Mouse (Mus musculus) neural tube, embryonic 11.5 days (tissue): Measurements from ENCODE around the gene Lsm11. TPM values are rescaled to one million over a fixed set of nuclear protein-coding genes. Genes with fewer than 3 reads are reported as not detected.

ENCODE experiments used
- ATAC-seq: fragments of 200-750 bp; cut with Nextera tagmentation; 2 replicates; pipeline ENCODE4 v1.8.0; 2017; ENCODE audit warnings: moderate number of reproducible peaks, mild to moderate bottlenecking, moderate TSS enrichment, moderate library complexity; ENCODE audit not compliant: insufficient read depth, low FRiP score, low TSS enrichment
- DNase-seq: peaks from one replicate; pipeline ENCODE4 v3.0.0-alpha.2; 2015; ENCODE audit warnings: low spot score
- H3K27ac ChIP-seq: fragments of 300-500 bp; sonication (generic); 2 replicates; pipeline ENCODE4 v1.5.1; 2014; ENCODE audit warnings: low read depth, mild to moderate bottlenecking, low read length
- H3K27me3 ChIP-seq: fragments of 300-500 bp; sonication (generic); 2 replicates; pipeline ENCODE4 v1.6.1; 2014; ENCODE audit warnings: mild to moderate bottlenecking, low read length, mixed read lengths; ENCODE audit not compliant: control insufficient read depth, insufficient read depth
- H3K36me3 ChIP-seq: fragments of 300-500 bp; sonication (generic); 2 replicates; pipeline ENCODE4 v1.6.1; 2014; ENCODE audit warnings: mild to moderate bottlenecking, low read length, moderate library complexity, mixed read lengths; ENCODE audit not compliant: control insufficient read depth, insufficient read depth
- H3K4me1 ChIP-seq: fragments of 300-500 bp; sonication (generic); 2 replicates; pipeline ENCODE4 v1.6.1; 2014; ENCODE audit warnings: low read length, mixed read lengths; ENCODE audit not compliant: control insufficient read depth, insufficient read depth
- H3K4me2 ChIP-seq: fragments of 300-500 bp; sonication (generic); 2 replicates; pipeline ENCODE4 v1.6.1; 2014; ENCODE audit warnings: low read depth, mild to moderate bottlenecking, moderate library complexity
- H3K4me3 ChIP-seq: fragments of 300-500 bp; sonication (generic); 2 replicates; pipeline ENCODE4 v1.5.1; 2014; ENCODE audit warnings: low read depth, low read length
- H3K9ac ChIP-seq: fragments of 300-500 bp; sonication (generic); 2 replicates; pipeline ENCODE4 v1.6.1; 2014; ENCODE audit warnings: mild to moderate bottlenecking, low read length
- H3K9me3 ChIP-seq: fragments of 300-500 bp; sonication (generic); 2 replicates; pipeline ENCODE4 v1.6.1; 2016; ENCODE audit warnings: low read length; ENCODE audit not compliant: control insufficient read depth
- WGBS: fragments of 180-500 bp; shearing (Covaris S2); extraction: QIAGEN DNeasy Blood & Tissue Kit; methylation state at CpG from one replicate; pipeline ENCODE4 v1.1.7; 2014; 5-methylcytosine and 5-hydroxymethylcytosine counted together
- polyA plus RNA-seq: library from polyadenylated mRNA; unstranded; fragments of >200 nt; fragmentation: Nextera tagmentation; extraction: Ambion mirVana; gene quantifications from 2 replicates; pipeline ENCODE4 v1.2.1, GENCODE M21; 2014

Gene Lsm11
- polyA plus RNA-seq, 1 experiment from 2014 or later, result 11.3 TPM

DNA sequence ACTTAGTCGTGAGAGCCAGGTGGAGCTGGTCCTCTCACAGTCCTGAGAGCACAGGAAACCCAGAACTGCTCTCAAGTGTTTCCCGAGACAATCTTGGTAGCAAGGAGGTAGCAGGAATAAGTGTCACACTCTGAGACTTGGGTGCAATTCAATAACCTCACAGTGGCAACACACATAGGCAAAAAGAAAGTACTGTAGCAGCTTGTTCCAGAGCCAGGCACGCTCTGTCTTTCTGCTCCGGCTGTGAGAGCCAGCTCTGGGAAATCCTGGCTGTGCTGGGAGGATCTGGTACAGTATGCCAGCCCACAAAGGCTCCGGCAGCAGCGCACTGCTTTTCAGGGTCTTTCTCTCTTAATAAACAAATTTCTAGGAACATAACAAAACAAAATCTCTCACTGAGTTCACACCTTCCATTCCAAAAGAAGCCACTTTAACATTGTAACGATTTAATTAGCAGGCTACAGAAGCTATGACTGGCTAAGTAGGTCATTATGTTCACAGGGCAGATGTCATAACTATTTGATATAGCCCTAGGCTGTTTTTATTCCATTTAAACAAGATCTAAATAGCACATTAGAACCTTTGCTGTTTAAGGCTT lies 1.5 kb downstream of the Lsm11 start:
- ATAC-seq (no peak), DNase-seq (no peak)
- Histone ChIP-seq H3K9me3 (no peaks in the 10 kb centered on the region), H3K36me3 (no peaks in the 10 kb centered on the region), H3K9ac (no peak overlapping the region), H3K4me2 (peak overlapping the region; percentile 72), H3K4me3 (peak overlapping the region; percentile 86), H3K27ac (no peak overlapping the region), H3K4me1 (peaks cover 11% of the 10 kb centered on the region), H3K27me3 (no peaks in the 10 kb centered on the region)
- WGBS, result 77% methylated on average over 7 of the region's 7 CpGs

DNA sequence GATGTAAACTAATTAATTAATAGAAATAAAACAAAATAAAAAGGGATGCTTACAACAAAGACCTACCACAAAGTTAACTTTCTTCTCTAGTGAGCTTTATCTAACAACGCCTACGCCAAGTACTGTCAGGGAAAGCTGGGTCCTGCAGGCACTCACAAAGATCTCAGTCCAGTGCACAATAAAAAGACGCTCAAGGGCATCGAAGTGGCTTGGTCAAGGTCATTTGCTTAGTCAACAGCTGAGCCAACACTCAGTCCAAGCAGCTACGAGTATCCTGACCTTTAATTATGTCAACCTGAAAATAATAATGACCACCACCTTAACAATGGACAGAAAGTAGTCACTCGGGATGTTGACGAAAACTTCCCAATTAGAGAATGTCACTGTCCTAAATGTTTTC lies 2.5 kb downstream of the Lsm11 start:
- no peak for ATAC-seq
- Histone ChIP-seq H3K4me3 (no peak overlapping the region), H3K27me3 (no peaks in the 10 kb centered on the region), H3K4me2 (no peak overlapping the region), H3K4me1 (peaks cover 11% of the 10 kb centered on the region), H3K36me3 (no peaks in the 10 kb centered on the region), H3K9ac (no peak overlapping the region), H3K9me3 (no peaks in the 10 kb centered on the region), H3K27ac (no peak overlapping the region)
- 93% methylated on average over 7 of the region's 7 CpGs for WGBS
- no peak for DNase-seq

DNA sequence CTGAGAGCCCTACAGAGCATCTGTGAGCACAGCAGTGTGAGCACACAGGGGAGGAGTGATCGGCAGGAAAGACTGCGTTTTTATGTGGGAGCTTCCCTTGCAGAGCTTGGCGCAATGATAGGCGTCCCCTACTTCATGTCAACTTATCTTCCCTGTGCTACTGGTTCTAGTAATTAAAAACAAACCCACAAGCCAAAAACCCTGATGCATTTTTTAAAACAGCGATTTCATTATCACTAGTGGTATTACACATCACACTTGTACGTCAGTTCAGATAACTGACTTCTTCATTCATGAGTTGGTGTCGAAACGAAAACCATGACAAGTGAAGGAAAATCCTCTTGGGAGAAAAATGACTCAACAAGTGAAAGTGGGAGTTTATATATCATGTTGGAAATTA lies 5.8 kb downstream of the Lsm11 start:
- no peak overlapping the region for H3K4me3 ChIP-seq
- H3K27me3 ChIP-seq, result no peaks in the 10 kb centered on the region
- peaks cover 11% of the 10 kb centered on the region for H3K4me1 ChIP-seq
- H3K4me2 ChIP-seq, result no peak overlapping the region
- ATAC-seq (no peak), DNase-seq (no peak)
- 94% methylated on average over 8 of the region's 8 CpGs for WGBS
- H3K36me3 ChIP-seq, result no peaks in the 10 kb centered on the region
- H3K9ac ChIP-seq, result no peak overlapping the region
- H3K27ac ChIP-seq, result no peak overlapping the region
- no peaks in the 10 kb centered on the region for H3K9me3 ChIP-seq

DNA sequence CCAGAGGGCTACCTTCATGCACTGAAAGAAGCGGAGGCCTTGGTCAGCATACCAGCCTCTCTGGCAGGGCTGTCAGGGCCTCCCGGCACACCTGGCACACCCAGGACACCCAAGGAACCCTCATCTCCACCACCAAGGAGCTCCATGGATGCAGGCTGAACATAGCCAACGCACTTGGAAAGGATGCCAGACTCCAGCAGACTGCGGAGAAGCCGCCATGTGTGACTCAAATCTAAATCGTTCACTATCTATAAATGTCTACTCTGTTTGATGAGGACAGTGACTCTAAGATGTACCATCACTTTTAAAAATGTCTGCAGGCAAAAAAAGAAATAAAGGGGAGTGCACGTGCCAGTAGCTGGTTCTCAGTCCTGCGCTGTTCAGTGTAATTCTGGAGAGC lies 7.3 kb downstream of the Lsm11 start:
- no peak overlapping the region for H3K4me3 ChIP-seq
- no peaks in the 10 kb centered on the region for H3K27me3 ChIP-seq
- H3K9ac ChIP-seq, result no peak overlapping the region
- H3K4me1 ChIP-seq, result no peaks in the 10 kb centered on the region
- H3K36me3 ChIP-seq, result peaks cover 3% of the 10 kb centered on the region; the same call in 1 of the 2 replicates
- H3K9me3 ChIP-seq, result no peaks in the 10 kb centered on the region
- no peak for DNase-seq
- ATAC-seq, result no peak
- H3K27ac ChIP-seq, result no peak overlapping the region
- 97% methylated on average over 8 of the region's 8 CpGs for WGBS
- no peak overlapping the region for H3K4me2 ChIP-seq

DNA sequence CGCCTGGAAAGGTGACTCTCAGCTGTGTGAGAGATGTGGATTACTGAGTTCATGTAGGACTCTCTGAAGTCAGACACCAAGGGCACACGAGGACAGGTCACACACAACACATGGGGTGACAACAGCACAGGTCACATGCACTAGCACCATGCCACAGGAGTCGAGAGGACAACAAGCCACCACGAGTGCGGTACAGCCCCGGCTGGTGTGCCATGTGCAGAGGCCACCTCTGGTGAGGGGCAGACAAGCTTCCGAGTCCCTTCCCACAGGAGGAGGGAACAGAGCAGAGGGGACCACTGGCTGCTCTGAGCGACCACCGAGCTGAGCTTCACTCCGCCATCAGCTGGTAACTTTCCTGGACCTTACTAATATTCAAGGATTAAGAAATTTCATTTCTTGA lies 12.0 kb downstream of the Lsm11 start:
- WGBS, result 91% methylated on average over 10 of the region's 10 CpGs
- ATAC-seq (no peak), DNase-seq (no peak)
- H3K36me3 ChIP-seq, result peaks cover 3% of the 10 kb centered on the region; the same call in 1 of the 2 replicates
- H3K27me3 ChIP-seq, result no peaks in the 10 kb centered on the region
- H3K4me2 ChIP-seq, result no peak overlapping the region
- H3K4me1 ChIP-seq, result no peaks in the 10 kb centered on the region
- no peaks in the 10 kb centered on the region for H3K9me3 ChIP-seq
- no peak overlapping the region for H3K4me3 ChIP-seq
- no peak overlapping the region for H3K27ac ChIP-seq
- H3K9ac ChIP-seq, result no peak overlapping the region

DNA sequence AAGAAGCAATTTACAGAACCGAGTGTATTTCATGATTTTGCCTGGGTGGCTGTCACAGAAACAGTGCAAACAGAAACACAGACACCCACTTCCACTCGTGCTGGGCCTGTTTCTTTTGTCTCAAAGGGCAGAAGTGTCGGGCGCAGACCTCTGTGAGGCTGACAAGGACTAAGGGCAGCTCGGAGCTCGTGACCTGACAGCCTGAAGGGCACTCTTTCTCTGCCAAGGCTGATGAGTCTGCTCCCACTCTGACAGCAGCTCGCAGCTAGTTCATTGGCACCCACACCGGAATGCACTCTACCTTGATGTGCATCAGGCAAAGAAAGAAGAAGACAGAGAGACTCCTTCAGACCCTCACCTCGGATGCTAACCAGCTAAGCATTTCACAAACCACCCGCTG lies 15.2 kb downstream of the Lsm11 start:
- no peak for ATAC-seq
- H3K4me1 ChIP-seq, result no peaks in the 10 kb centered on the region
- 89% methylated on average over 10 of the region's 10 CpGs for WGBS
- peaks cover 3% of the 10 kb centered on the region; the same call in 1 of the 2 replicates for H3K36me3 ChIP-seq
- no peak for DNase-seq
- no peak overlapping the region for H3K4me2 ChIP-seq
- no peaks in the 10 kb centered on the region for H3K27me3 ChIP-seq
- no peak overlapping the region for H3K27ac ChIP-seq
- no peaks in the 10 kb centered on the region for H3K9me3 ChIP-seq
- H3K9ac ChIP-seq, result no peak overlapping the region
- no peak overlapping the region for H3K4me3 ChIP-seq

DNA sequence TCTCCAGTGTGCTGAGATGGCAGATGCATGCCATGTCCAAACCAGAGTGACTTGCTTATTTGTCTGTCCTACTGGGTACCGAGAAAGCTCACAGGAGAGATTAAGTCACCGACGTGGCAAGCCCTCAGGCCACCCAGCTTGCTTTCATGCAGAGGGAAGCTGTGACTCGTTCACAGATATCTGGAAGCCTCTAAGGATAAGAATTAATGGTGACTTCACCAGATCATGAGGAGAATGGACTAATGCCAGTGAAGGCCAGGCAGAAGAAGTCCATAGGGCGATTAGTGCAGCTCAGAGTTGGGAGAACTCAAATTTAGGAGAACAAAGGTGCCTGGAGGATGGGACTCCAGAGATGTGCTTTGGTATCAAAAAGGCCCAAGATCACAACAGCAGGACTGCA lies 17.3 kb downstream of the Lsm11 start:
- no peak overlapping the region for H3K9ac ChIP-seq
- DNase-seq (no peak), ATAC-seq (no peak)
- no peaks in the 10 kb centered on the region for H3K27me3 ChIP-seq
- 78% methylated on average over 5 of the region's 5 CpGs for WGBS
- no peak overlapping the region for H3K27ac ChIP-seq
- no peaks in the 10 kb centered on the region for H3K4me1 ChIP-seq
- H3K4me2 ChIP-seq, result no peak overlapping the region
- no peak overlapping the region for H3K4me3 ChIP-seq
- no peaks in the 10 kb centered on the region for H3K36me3 ChIP-seq
- H3K9me3 ChIP-seq, result no peaks in the 10 kb centered on the region

DNA sequence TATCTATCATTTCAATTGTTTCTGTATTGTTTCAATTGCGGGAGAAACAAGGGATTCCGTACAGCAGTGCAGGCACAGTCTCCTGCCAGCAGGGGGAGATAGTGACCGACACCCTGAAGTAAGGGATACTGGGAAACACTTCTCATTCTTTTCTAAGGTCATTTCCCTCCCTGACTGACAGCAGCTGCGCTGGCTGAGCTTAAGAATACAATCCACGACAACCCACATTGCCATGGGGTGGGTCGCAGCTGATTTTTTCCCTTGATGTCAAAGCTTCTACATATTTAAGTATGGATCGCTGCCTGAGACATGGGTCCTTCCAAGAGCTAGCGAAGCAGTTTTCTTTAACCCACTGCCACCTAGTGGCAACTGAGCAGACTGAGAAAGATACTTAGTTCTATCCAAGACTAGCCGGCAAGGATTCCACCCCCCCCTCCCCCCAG lies 18.1 kb downstream of the Lsm11 start:
- ATAC-seq (peak; percentile 78), DNase-seq (peak; percentile 88)
- Histone ChIP-seq H3K4me3 (peak overlapping the region; percentile 24; the same call in 1 of the 2 replicates), H3K27me3 (no peaks in the 10 kb centered on the region), H3K36me3 (no peaks in the 10 kb centered on the region), H3K4me2 (peak overlapping the region; percentile 45), H3K27ac (no peak overlapping the region), H3K4me1 (no peaks in the 10 kb centered on the region), H3K9me3 (no peaks in the 10 kb centered on the region), H3K9ac (peak overlapping the region; percentile 31; the same call in 1 of the 2 replicates)
- WGBS, result under 1% methylated on average over 9 of the region's 9 CpGs

DNA sequence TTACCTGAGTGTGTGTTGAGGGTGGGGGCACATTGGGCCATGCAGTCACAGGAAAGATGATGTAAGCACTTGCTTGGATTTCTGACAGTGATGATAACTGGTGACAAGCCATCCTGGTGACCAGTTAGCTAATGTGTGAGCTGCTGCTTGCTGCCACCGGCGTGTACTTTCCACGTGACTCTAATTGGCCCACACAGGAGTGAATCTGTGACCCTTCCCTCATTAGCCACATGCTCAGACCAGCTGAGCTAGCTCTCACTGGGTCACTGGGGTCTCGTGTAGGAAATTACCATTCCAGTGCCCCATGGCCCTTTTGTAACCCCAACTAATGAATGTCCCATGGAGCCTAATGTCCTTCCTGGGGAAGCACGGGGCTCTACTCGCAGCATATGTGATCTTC lies 19.3 kb downstream of the Lsm11 start:
- no peak for ATAC-seq
- H3K4me1 ChIP-seq, result no peaks in the 10 kb centered on the region
- no peak overlapping the region for H3K4me3 ChIP-seq
- no peak overlapping the region for H3K9ac ChIP-seq
- 49% methylated on average over 6 of the region's 6 CpGs for WGBS
- peak; percentile 29 for DNase-seq
- no peak overlapping the region for H3K4me2 ChIP-seq
- H3K27ac ChIP-seq, result peak overlapping the region; percentile 6; the same call in 1 of the 2 replicates
- no peaks in the 10 kb centered on the region for H3K36me3 ChIP-seq
- no peaks in the 10 kb centered on the region for H3K9me3 ChIP-seq
- H3K27me3 ChIP-seq, result no peaks in the 10 kb centered on the region
